In genomic region chr11:94146049-94146605, GRCm38 (mm10) we compare ENCODE assay signal across 11 mouse cellular contexts.
DNase-seq lines count a peak whose midpoint lies in the region; ATAC-seq and TF ChIP-seq lines count a peak whose summit lies in the region.
"Had no signal": no experiment of that assay in that cellular context is flagged by ENCODE, and none has a peak within 500 bp of the region (broad histone marks: within the 10 kb centered on the region; RNA-seq: fewer than 3 reads in every experiment).

No protein-coding gene starts in this region.

- WGBS in forebrain, embryonic 10.5 days = 92% methylated on average over 14 of the region's 14 CpGs
- WGBS in forebrain, embryonic 11.5 days = 91% methylated on average over 14 of the region's 14 CpGs
- 90% methylated on average over 14 of the region's 14 CpGs for WGBS in forebrain, embryonic 13.5 days
- WGBS in neural tube, embryonic 14.5 days = 96% methylated on average over 14 of the region's 14 CpGs
- 93% methylated on average over 14 of the region's 14 CpGs for WGBS in lung, adult 2 months

- no peaks in the 10 kb centered on the region for H3K36me3 ChIP-seq in forebrain, embryonic 10.5 days (replicated peaks)
- no peaks in the 10 kb centered on the region for H3K36me3 ChIP-seq in forebrain, embryonic 11.5 days (ENCODE audit: control insufficient read depth, insufficient read depth, low read length)
- H3K36me3 ChIP-seq in forebrain, embryonic 13.5 days (ENCODE audit: poor library complexity, severe bottlenecking) = no peaks in the 10 kb centered on the region
- no peaks in the 10 kb centered on the region for H3K36me3 ChIP-seq in neural tube, embryonic 14.5 days (ENCODE audit: control insufficient read depth, insufficient read depth, low read length)

- intact Hi-C loops in left cerebral cortex, postnatal 25 days (cut with DNase I) = loop anchor here (5.0 kb wide), 1 partner anchor 181 kb away; the partner anchor contains the start of gene Ankrd40
- intact Hi-C loops in left cerebral cortex, postnatal 10 days (cut with DNase I) = loop anchor here (5.0 kb wide), 1 partner anchor 66 kb away; the partner anchor contains the start of gene Tob1
- intact Hi-C loops in heart, postnatal 25 days (cut with DNase I) = no loop called here

- TF ChIP-seq POLR2A in lung, adult 2 months (IDR thresholded peaks at IDR 0.05; ENCODE audit: borderline replicate concordance, extremely low read depth, low read depth, low read length) = no peak

- no peak overlapping the region for H3K4me3 ChIP-seq in forebrain, embryonic 10.5 days
- no peak overlapping the region for H3K4me3 ChIP-seq in forebrain, embryonic 11.5 days (ENCODE audit: low read depth, low read length)
- no peak overlapping the region for H3K4me3 ChIP-seq in forebrain, embryonic 13.5 days
- no peak overlapping the region for H3K4me3 ChIP-seq in neural tube, embryonic 14.5 days (ENCODE audit: low read depth, low read length)
- H3K4me3 ChIP-seq in lung, adult 2 months (replicated peaks; ENCODE audit: extremely low read depth, low read depth, low read length) = no peak overlapping the region

- ATAC-seq in forebrain, embryonic 11.5 days (replicated peaks; ENCODE audit: low FRiP score) = no peak
- ATAC-seq in forebrain, embryonic 13.5 days = no peak
- ATAC-seq in neural tube, embryonic 14.5 days (ENCODE audit: low read depth) = no peak

- no peaks in the 10 kb centered on the region for H3K9me3 ChIP-seq in forebrain, embryonic 10.5 days
- no peaks in the 10 kb centered on the region for H3K9me3 ChIP-seq in forebrain, embryonic 11.5 days (ENCODE audit: control insufficient read depth, low read length)
- no peaks in the 10 kb centered on the region for H3K9me3 ChIP-seq in forebrain, embryonic 13.5 days (replicated peaks)
- H3K9me3 ChIP-seq in neural tube, embryonic 14.5 days (ENCODE audit: control insufficient read depth, low read length) = no peaks in the 10 kb centered on the region

- DNase-seq in forebrain, embryonic 10.5 days (ENCODE audit: extremely low spot score, low spot score) = no peak
- DNase-seq in forebrain, embryonic 11.5 days (ENCODE audit: low spot score) = no peak
- peak; percentile 38 to 76 for DNase-seq in left cerebral cortex, postnatal 25 days (ENCODE audit: low spot score in 2 of 2)
- DNase-seq in left cerebral cortex, postnatal 10 days (ENCODE audit: extremely low spot score in 1 of 2, low spot score in 2 of 2) = no peak
- no peak for DNase-seq in heart, postnatal 25 days (ENCODE audit: low spot score)
- no peak for DNase-seq in lung, adult 2 months
- DNase-seq: heart, postnatal 14 days; kidney, adult 2 months had no signal

- H3K4me2 ChIP-seq in forebrain, embryonic 11.5 days (ENCODE audit: low read depth, low read length, severe bottlenecking) = no peak overlapping the region
- H3K4me2 ChIP-seq in forebrain, embryonic 13.5 days = no peak overlapping the region
- H3K4me2 ChIP-seq in neural tube, embryonic 14.5 days (ENCODE audit: low read depth, low read length) = no peak overlapping the region
- H3K4me2 ChIP-seq: liver, embryonic 11.5 days had no signal

- no peak for TF ChIP-seq CTCF in lung, adult 2 months (IDR thresholded peaks at IDR 0.05; ENCODE audit: insufficient read depth, low read length)

- no peak overlapping the region for H3K9ac ChIP-seq in forebrain, embryonic 11.5 days (ENCODE audit: low read length)
- no peak overlapping the region for H3K9ac ChIP-seq in forebrain, embryonic 13.5 days
- no peak overlapping the region for H3K9ac ChIP-seq in neural tube, embryonic 14.5 days (replicated peaks; ENCODE audit: low read depth, low read length)

- H3K27ac ChIP-seq in forebrain, embryonic 10.5 days = peak overlapping the region; percentile 25; the same call in 1 of the 2 replicates
- H3K27ac ChIP-seq in forebrain, embryonic 11.5 days (ENCODE audit: low read depth, low read length) = no peak overlapping the region
- H3K27ac ChIP-seq in forebrain, embryonic 13.5 days = peak overlapping the region; percentile 10; the same call in 1 of the 2 replicates
- peak overlapping the region; percentile 74; the same call in 1 of the 2 replicates for H3K27ac ChIP-seq in neural tube, embryonic 14.5 days (ENCODE audit: low read depth, low read length)

- H3K27me3 ChIP-seq in forebrain, embryonic 10.5 days (ENCODE audit: poor library complexity, severe bottlenecking) = peaks cover 38% of the 10 kb centered on the region
- no peaks in the 10 kb centered on the region for H3K27me3 ChIP-seq in forebrain, embryonic 11.5 days (ENCODE audit: control insufficient read depth, insufficient read depth, low read length)
- no peaks in the 10 kb centered on the region for H3K27me3 ChIP-seq in forebrain, embryonic 13.5 days
- H3K27me3 ChIP-seq in neural tube, embryonic 14.5 days (ENCODE audit: control insufficient read depth, insufficient read depth, low read length) = no peaks in the 10 kb centered on the region

- H3K4me1 ChIP-seq in forebrain, embryonic 10.5 days = peaks cover 38% of the 10 kb centered on the region
- H3K4me1 ChIP-seq in forebrain, embryonic 11.5 days (replicated peaks; ENCODE audit: control insufficient read depth, insufficient read depth, low read length) = peaks cover 5% of the 10 kb centered on the region; the same call in 1 of the 2 replicates
- peaks cover 39% of the 10 kb centered on the region for H3K4me1 ChIP-seq in forebrain, embryonic 13.5 days
- H3K4me1 ChIP-seq in neural tube, embryonic 14.5 days (ENCODE audit: control insufficient read depth, insufficient read depth, low read length) = peaks cover 24% of the 10 kb centered on the region; the same call in 1 of the 2 replicates
- H3K4me1 ChIP-seq in lung, adult 2 months (ENCODE audit: control insufficient read depth, insufficient read depth, low read length) = peaks cover 5% of the 10 kb centered on the region; the same call in 1 of the 2 replicates

Comparison
In these comparisons a context has a peak if more than half of its experiments do, and no peak if none do; other contexts are left out.
1. DNase-seq: peak in left cerebral cortex, postnatal 25 days (2 of 2); none in forebrain, embryonic 10.5 days (single experiment), forebrain, embryonic 11.5 days (single experiment), left cerebral cortex, postnatal 10 days (0 of 2), heart, postnatal 25 days (single experiment) and lung, adult 2 months (single experiment).